Mouse (Mus musculus): ENCODE data around the gene Rapgefl1.

Gene Rapgefl1

GRCm38 (mm10) chr11:98836651-98837141, at the start of gene Rapgefl1:
Gene Rapgefl1 (plus strand): TSS chr11:98836785.
- DNase-seq (ENCODE audit: low read depth): peak; percentile 81

- no peak for DNase-seq (ENCODE audit: low read depth)
Observed at GRCm38 (mm10) chr11:98787229-98787628, 49.4 kb upstream of the Rapgefl1 start.

GRCm38 (mm10) chr11:98787691-98788090, 48.9 kb upstream of the Rapgefl1 start:
- DNase-seq (ENCODE audit: low read depth): peak; percentile 60

GRCm38 (mm10) chr11:98788139-98788538, 48.4 kb upstream of the Rapgefl1 start:
- no peak for DNase-seq (ENCODE audit: low read depth)

DNA sequence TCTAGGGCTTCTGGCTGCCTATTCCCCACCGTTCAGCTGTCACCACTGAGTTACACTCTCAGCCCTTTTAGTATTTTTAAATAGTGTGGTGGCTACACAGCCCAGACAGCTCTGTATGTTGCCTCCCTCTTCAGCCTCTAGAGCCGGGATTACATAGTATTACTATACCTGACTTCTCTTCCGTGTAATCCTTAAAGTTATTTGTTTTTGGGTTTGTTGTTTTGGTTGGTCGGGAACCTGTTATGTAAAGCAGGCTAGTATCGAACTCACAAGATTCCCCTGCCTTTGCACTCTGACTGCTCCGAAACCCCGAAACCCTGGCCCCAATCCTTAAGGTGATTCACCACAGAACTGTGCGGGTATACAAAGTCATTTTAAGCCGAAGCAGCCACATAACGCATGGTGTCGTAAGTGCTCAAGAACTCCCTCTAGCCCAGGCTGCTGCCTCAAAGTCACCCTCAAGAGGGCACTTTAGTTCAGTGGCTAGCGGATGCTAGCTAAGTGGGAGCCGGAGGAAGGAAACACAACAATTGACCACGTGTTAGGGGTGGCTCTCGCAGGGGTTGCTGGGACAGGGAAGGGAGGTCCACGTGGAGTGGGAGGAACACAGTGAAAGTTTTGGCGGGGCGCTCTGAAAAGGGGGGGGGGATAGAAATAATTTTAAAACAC, 47.9 kb upstream of the Rapgefl1 start:
- DNase-seq (ENCODE audit: low read depth): peak; percentile 94

- DNase-seq (ENCODE audit: low read depth): no peak
Observed at GRCm38 (mm10) chr11:98789219-98789807, 47.3 kb upstream of the Rapgefl1 start.

DNA sequence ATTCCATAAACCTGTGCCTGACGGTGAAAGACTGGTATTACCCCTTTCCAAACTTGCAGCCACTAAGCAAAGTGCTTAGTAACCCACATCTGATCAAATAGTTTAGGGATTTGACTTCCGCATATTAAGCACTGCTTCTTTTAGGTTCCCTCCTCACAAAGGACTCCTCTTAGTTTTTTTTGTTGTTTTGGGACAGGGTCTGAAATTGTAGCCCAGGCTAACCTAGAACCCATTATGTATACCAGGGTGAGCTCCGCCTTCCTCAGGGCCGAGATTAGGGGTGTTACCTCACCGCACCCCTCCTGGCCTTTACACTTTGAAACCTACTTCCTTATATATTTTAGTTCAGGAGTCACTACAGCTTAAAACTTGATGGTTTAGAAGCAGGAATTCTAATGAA, 46.8 kb upstream of the Rapgefl1 start:
- DNase-seq (ENCODE audit: low read depth): peak; percentile 22

DNA sequence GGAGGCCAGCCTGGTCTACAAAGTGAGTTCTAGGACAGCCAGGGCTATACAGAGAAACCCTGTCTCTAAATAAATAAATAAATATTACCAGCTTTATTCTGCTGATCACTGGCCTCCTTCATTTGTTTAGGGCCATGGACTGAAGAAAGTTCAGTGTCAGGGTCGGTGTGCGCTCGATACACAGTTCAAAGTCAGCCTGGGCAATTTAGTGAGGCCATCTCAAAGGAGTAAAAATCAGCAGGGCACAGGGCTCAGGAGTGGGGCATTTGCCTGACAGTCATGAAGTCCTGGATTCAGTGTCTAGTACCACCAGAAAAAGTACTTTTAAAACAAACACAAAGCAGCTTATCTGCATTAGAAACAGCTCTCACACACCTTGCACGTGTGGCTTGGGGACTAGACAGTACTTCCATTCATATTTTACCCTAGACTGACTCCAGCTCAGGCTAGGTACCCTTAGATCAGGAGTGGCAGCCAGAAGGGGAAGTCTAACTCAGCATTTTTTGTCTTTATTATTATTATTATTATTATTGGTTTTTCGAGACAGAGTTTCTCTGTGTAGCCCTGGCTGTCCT, 45.9 kb upstream of the Rapgefl1 start:
- DNase-seq (ENCODE audit: low read depth): no peak

DNA sequence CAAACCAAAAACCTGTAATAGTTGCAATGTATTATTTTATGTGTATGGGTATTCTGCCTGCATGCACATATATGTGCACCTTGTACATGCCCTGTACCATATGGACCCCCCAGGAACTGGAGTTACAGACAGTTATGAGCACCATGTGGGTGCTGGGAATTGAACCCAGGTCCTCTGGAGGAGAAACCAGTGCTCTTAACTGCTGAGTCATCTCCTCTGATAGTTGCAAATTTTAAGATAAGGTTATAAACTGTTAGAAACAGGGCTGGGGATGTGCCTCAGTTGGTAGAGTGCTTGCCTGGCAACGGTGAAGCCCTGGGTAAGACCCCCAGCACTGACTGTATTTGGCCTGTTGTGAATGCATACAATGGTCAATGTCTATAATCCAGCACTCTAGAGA, 45.1 kb upstream of the Rapgefl1 start:
- no peak for DNase-seq (ENCODE audit: low read depth)

DNA sequence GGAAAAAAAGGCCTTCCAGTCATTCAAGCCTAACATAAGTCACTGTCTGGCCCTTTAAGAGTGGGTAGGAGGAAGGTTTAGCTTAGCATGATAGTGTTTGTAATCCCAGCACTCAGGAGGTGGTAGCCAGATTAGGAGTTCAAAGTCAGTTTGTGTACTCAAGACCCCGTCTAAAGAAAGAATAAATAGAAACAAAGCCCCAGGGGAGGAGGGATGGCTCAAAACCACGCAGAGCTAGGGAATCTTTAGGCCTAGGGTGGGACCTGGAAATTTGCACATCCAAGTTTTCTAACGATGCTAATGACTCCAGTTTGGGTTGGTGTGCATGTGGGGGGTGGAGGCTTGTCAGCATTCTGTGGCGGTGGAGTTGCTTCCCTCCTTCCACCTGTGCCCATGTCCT, 44.5 kb upstream of the Rapgefl1 start:
- DNase-seq (ENCODE audit: low read depth): no peak

DNA sequence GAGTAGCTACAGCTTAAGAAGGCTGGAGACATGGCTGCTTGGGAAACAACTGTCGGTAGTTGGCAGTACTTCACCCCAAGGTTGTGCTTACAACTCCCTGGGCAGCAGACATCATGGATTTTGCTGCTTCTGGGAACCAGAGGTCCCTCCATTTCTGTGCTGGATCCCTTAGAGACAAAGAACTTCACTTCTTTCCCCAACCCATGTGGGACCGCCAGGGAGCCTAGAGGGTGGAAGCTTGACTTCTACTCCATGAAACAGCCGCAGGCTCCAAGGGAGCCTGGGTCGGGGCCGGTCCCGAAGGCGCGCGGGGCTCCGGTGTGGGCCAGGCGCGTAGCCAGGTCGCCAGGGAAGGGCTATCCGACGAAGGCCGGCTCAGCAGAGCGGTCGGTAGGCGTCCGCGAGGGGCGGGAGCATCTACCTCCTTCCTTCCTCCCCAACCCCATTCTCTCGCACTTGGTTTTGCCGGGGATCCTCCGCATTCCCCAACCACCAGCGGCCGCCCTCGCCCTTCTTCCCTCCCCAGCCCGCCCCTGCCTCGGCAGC, 42.0 kb upstream of the Rapgefl1 start:
- peak; percentile 74 for DNase-seq (ENCODE audit: low read depth)

- peak; percentile 90 for DNase-seq (ENCODE audit: low read depth)
Observed at GRCm38 (mm10) chr11:98795015-98795713, 41.4 kb upstream of the Rapgefl1 start, which contains the start of gene Msl1. Gene Msl1 (plus strand): TSS chr11:98795516.

GRCm38 (mm10) chr11:98795714-98796514, 40.7 kb upstream of the Rapgefl1 start:
- DNase-seq (ENCODE audit: low read depth): peak; percentile 54

- peak; percentile 67 for DNase-seq (ENCODE audit: low read depth)
Observed at GRCm38 (mm10) chr11:98796515-98797216, 39.9 kb upstream of the Rapgefl1 start.

GRCm38 (mm10) chr11:98797306-98797705, 39.3 kb upstream of the Rapgefl1 start:
- peak; percentile 24 for DNase-seq (ENCODE audit: low read depth)

- DNase-seq (ENCODE audit: low read depth): no peak
Observed at GRCm38 (mm10) chr11:98797909-98798308, 38.7 kb upstream of the Rapgefl1 start.

DNA sequence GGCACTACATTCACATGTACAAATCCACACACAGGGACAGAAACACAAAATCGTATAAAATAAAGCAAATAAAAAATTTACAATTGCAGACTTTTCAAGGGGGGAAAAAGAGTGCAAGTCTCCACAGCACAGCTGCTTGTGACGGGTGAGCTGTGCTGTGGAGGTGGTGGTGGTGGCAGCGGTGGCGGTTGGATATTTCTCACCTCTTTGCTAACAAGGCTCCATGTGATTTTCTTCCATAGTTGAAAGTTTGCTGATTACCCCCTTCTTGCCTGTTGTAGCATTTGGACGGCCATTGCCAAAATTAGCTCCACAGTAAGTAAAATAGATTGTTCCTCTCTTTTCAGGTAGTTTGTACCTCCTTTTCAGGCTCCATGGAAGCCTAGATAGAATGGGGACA, 32.0 kb upstream of the Rapgefl1 start, which contains the start of gene Casc3:
Gene Casc3, plus strand, starts transcription at position 301 of the 400 bp plus-strand sequence.
- DNase-seq (ENCODE audit: low read depth): no peak

GRCm38 (mm10) chr11:98808417-98808816, 28.2 kb upstream of the Rapgefl1 start:
- DNase-seq (ENCODE audit: low read depth): no peak

DNA sequence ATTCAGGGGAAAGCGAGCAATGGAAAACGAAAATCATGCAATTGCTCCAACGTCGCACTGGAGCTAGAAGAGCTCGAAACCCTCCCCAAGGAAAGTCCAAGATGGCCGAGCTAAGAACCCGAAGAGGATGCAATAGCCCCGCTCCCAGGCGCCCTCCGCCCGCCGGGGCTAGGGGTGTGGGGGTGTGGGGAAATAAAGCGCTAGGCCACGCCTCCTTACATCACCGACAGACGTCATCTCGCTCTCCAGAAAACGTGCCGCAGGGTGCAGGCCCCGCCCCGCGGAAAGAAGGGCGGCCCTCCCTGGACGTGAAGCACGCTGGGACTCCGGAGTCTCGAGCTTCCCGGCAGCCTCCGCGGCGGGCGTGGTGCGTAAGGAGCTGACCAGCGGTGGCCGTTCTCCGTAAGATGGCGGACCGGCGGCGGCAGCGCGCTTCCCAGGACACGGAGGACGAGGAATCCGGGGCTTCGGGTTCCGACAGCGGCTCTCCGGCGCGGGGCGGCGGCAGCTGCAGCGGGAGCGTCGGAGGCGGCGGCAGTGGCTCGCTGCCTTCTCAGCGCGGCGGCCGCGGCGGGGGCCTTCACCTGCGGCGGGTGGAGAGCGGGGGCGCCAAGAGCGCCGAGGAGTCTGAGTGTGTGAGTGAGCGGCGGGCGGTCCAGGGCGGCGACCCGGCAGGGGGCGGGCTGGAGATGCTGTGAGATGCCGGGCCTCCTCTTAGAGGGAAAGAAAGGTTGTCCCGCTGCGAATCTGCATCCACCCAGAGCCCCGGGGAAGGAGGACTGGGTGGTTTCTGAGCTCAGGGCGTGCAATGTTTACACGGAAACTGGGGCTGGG, 26.9 kb upstream of the Rapgefl1 start:
- DNase-seq (ENCODE audit: low read depth): peak; percentile 99

DNA sequence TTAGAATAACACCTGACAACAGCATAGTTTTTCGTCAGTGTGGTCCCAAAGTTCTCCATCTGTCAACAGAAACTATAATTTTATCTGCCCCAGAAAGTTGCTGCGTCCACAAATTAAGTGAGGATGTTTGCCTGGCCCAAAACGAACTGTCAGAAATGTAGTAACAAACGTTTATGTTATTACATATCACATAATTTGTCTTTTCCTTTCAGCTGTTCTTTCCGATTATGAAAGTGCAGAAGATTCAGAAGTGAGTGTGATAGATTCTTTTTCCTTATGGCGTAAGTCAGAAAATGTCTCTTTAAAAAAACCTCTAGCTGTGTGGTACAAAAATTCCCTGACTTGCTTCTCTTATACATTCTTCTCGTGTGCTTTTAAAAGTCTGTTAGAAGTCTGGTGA, 25.9 kb upstream of the Rapgefl1 start:
- no peak for DNase-seq (ENCODE audit: low read depth)
